Mouse (Mus musculus) layer of hippocampus, adult 2 months (tissue): ENCODE measurements at regions not wholly inside any gene's neighbourhood (a gene's known extent, or its start where the extent isn't known, plus 50 kb on each side); places are given as distances from the start of the nearest gene placed in this dataset.

Experiments used
- DNase-seq, 2 experiments: peaks; one replicate each; pipeline ENCODE4 v3.0.0; 2022; ENCODE audit warnings: low spot score in 2 of 2
- H3K27ac ChIP-seq: fragments of 200-600 bp; 2 replicates; pipeline ENCODE4 v1.8.1; 2022
- H3K4me3 ChIP-seq: fragments of 200-600 bp; 2 replicates; pipeline ENCODE4 v1.8.1; 2022; ENCODE audit warnings: mild to moderate bottlenecking
- CTCF ChIP-seq: fragments of 200-600 bp; conservative IDR thresholded peaks from 2 replicates; pipeline ENCODE4 v1.8.1; 2022; ENCODE audit warnings: antibody characterized with exemption, mild to moderate bottlenecking, moderate library complexity

GRCm38 (mm10) chr9:84969975-84970608 lies 342.5 kb upstream of the Gm11114 start:
- no peak overlapping the region for H3K4me3 ChIP-seq
- TF ChIP-seq CTCF = no peak
- no peak for DNase-seq
- H3K27ac ChIP-seq = no peak overlapping the region

GRCm38 (mm10) chr9:84977470-84977869 lies 335.1 kb upstream of the Gm11114 start:
- H3K27ac ChIP-seq = no peak overlapping the region
- no peak for TF ChIP-seq CTCF
- no peak for DNase-seq
- H3K4me3 ChIP-seq = no peak overlapping the region

- Histone ChIP-seq H3K27ac (no peak overlapping the region), H3K4me3 (no peak overlapping the region)
- no peak for TF ChIP-seq CTCF
- DNase-seq = no peak
Observed at GRCm38 (mm10) chr9:85003414-85003813, 309.2 kb upstream of the Gm11114 start.

GRCm38 (mm10) chr9:85011361-85011760 lies 301.2 kb upstream of the Gm11114 start:
- TF ChIP-seq CTCF = no peak
- Histone ChIP-seq H3K4me3 (no peak overlapping the region), H3K27ac (no peak overlapping the region)
- DNase-seq = no peak

GRCm38 (mm10) chr9:85048112-85048978 lies 264.2 kb upstream of the Gm11114 start:
- no peak overlapping the region for H3K4me3 ChIP-seq
- no peak overlapping the region for H3K27ac ChIP-seq
- TF ChIP-seq CTCF = no peak
- no peak for DNase-seq

- DNase-seq = no peak
- no peak overlapping the region for H3K4me3 ChIP-seq
- no peak for TF ChIP-seq CTCF
- H3K27ac ChIP-seq = no peak overlapping the region
Observed at GRCm38 (mm10) chr9:85052526-85052925, 260.0 kb upstream of the Gm11114 start.

GRCm38 (mm10) chr9:85079975-85080374 lies 232.6 kb upstream of the Gm11114 start:
- no peak overlapping the region for H3K27ac ChIP-seq
- DNase-seq = no peak
- no peak for TF ChIP-seq CTCF
- no peak overlapping the region for H3K4me3 ChIP-seq

GRCm38 (mm10) chr9:85088556-85089338 lies 223.8 kb upstream of the Gm11114 start:
- no peak overlapping the region for H3K27ac ChIP-seq
- H3K4me3 ChIP-seq = no peak overlapping the region
- no peak for TF ChIP-seq CTCF
- DNase-seq = no peak

- Histone ChIP-seq H3K27ac (no peak overlapping the region), H3K4me3 (no peak overlapping the region)
- TF ChIP-seq CTCF = no peak
- DNase-seq = peak in 1 of 2 experiments; percentile 16
Observed at GRCm38 (mm10) chr9:85090297-85090696, 222.3 kb upstream of the Gm11114 start.

GRCm38 (mm10) chr9:85095234-85095633 lies 217.3 kb upstream of the Gm11114 start:
- TF ChIP-seq CTCF = no peak
- DNase-seq = no peak
- Histone ChIP-seq H3K27ac (no peak overlapping the region), H3K4me3 (no peak overlapping the region)

GRCm38 (mm10) chr9:85096520-85096919 lies 216.1 kb upstream of the Gm11114 start:
- no peak for TF ChIP-seq CTCF
- Histone ChIP-seq H3K4me3 (no peak overlapping the region), H3K27ac (no peak overlapping the region)
- no peak for DNase-seq

GRCm38 (mm10) chr9:85112928-85113327 lies 199.6 kb upstream of the Gm11114 start:
- Histone ChIP-seq H3K4me3 (no peak overlapping the region), H3K27ac (no peak overlapping the region)
- no peak for TF ChIP-seq CTCF
- DNase-seq = no peak

- Histone ChIP-seq H3K27ac (no peak overlapping the region), H3K4me3 (no peak overlapping the region)
- TF ChIP-seq CTCF = no peak
- DNase-seq = no peak
Observed at GRCm38 (mm10) chr9:85114234-85114633, 198.3 kb upstream of the Gm11114 start.
